Mouse (Mus musculus): ENCODE measurements at regions not wholly inside any gene's neighbourhood (a gene's known extent, or its start where the extent isn't known, plus 50 kb on each side); places are given as distances from the start of the nearest gene placed in this dataset.

GRCm38 (mm10) chr7:71872912-71873311, 433.5 kb downstream of the Mctp2 start:
- TF ChIP-seq POLR2A (IDR thresholded peaks at IDR 0.05; ENCODE audit: extremely low read depth, insufficient read depth, low read length) (no peak), CTCF (IDR thresholded peaks at IDR 0.05; ENCODE audit: extremely low read depth, insufficient read depth, low read length) (no peak)
